Mouse (Mus musculus) spleen, adult 2 months (tissue): ENCODE measurements around the gene Prim2.
"Not testable (repeated sequence)": the region's sequence is repeated elsewhere in the genome, so short reads cannot be mapped to it uniquely, and the experiment has no call there.

Experiments used
- CTCF ChIP-seq: fragments of 200-500 bp; IDR thresholded peaks from 2 replicates; pipeline ENCODE4 v1.5.1; 2011; ENCODE audit warnings: mild to moderate bottlenecking, inconsistent platforms; ENCODE audit not compliant: insufficient read depth, insufficient read length, insufficient replicate concordance; ENCODE audit errors: extremely low read depth
- POLR2A ChIP-seq: fragments of 200-500 bp; IDR thresholded peaks from 2 replicates; pipeline ENCODE4 v1.6.1; 2011; ENCODE audit warnings: low read depth, low read length, inconsistent platforms

DNA sequence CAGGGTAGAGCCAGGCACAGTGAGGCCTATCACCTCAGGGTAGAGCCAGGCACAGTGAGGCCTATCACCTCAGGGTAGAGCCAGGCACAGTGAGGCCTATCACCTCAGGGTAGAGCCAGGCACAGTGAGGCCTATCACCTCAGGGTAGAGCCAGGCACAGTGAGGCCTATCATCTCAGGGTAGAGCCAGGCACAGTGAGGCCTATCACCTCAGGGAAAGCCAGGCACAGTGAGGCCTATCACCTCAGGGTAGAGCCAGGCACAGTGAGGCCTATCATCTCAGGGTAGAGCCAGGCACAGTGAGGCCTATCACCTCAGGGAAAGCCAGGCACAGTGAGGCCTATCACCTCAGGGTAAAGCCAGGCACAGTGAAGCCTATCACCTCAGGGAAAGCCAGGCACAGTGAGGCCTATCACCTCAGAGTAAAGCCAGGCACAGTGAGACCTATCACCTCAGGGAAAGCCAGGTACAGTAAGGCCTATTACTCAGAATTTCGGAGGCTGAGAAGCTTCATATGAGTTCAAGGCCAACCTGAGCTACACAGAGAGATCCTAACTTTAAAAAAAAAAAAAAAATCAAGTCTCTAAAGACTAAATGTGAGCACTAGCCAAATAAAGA lies 38.5 kb downstream of the Prim2 start:
- TF ChIP-seq CTCF, POLR2A: not testable (repeated sequence)
